Mouse (Mus musculus) bone marrow, adult 2 months (tissue): Measurements from ENCODE around the gene Fam43a.

Source experiments
- CTCF ChIP-seq: fragments of 200-500 bp; IDR thresholded peaks from 2 replicates; pipeline ENCODE4 v1.5.1; 2011; ENCODE audit warnings: low read length, control low read depth; ENCODE audit not compliant: control insufficient read depth, insufficient read depth
- POLR2A ChIP-seq: fragments of 200-500 bp; IDR thresholded peaks from 2 replicates; pipeline ENCODE4 v1.6.1; 2011; ENCODE audit warnings: low read depth, mild to moderate bottlenecking, control low read depth, low read length, borderline replicate concordance; ENCODE audit not compliant: control insufficient read depth

- no peak for TF ChIP-seq CTCF
- no peak for TF ChIP-seq POLR2A
Measured at GRCm38 (mm10) chr16:30641408-30641807, 41.9 kb downstream of the Fam43a start.
